Mouse (Mus musculus): ENCODE data around the gene Adamts12. TPM values are rescaled to one million over a fixed set of nuclear protein-coding genes. Genes with fewer than 3 reads are reported as not detected.
A peak's percentile ranks its signal among the peaks of the same experiment; 100 is the strongest.

The Adamts12 gene
- polyA plus RNA-seq, 1 experiment from 2014 or later = 2.2 TPM

DNA sequence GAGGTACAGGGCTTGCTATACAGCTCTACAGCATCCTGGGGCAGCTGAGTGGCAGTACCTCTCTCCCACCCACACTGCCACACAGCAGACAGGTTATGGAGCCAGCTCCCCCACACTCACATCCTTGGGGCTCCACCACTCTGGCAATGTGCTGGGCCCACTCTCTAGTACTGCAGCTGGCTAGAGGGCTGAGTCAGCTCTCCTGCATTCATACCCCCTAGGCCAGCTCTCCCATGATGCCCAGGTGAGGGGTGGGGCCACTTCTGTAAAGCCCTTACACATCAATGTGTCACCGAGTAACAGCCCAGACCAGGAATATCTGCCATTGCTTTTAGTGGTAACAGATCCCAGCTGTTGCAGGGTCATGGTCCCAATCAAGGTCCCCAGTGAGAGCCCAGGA lies 296.3 kb downstream of the Adamts12 start:
- no peaks in the 10 kb centered on the region for H3K9me3 ChIP-seq (ENCODE audit: control insufficient read depth, low read length)
- ATAC-seq (ENCODE audit: low read depth) = no peak
- H3K27me3 ChIP-seq (ENCODE audit: control insufficient read depth, insufficient read depth, low read length) = no peaks in the 10 kb centered on the region
- WGBS = 94% methylated on average over 1 of the region's 1 CpGs
- no peak overlapping the region for H3K27ac ChIP-seq (ENCODE audit: low read depth, low read length)
- H3K36me3 ChIP-seq (ENCODE audit: control insufficient read depth, insufficient read depth, low read length) = no peaks in the 10 kb centered on the region
- H3K4me3 ChIP-seq (ENCODE audit: low read depth, low read length) = no peak overlapping the region
- H3K4me1 ChIP-seq (ENCODE audit: control insufficient read depth, insufficient read depth, low read length) = no peaks in the 10 kb centered on the region
- H3K4me2 ChIP-seq (ENCODE audit: low read depth, low read length) = no peak overlapping the region
- no peak overlapping the region for H3K9ac ChIP-seq (replicated peaks; ENCODE audit: low read depth, low read length)

DNA sequence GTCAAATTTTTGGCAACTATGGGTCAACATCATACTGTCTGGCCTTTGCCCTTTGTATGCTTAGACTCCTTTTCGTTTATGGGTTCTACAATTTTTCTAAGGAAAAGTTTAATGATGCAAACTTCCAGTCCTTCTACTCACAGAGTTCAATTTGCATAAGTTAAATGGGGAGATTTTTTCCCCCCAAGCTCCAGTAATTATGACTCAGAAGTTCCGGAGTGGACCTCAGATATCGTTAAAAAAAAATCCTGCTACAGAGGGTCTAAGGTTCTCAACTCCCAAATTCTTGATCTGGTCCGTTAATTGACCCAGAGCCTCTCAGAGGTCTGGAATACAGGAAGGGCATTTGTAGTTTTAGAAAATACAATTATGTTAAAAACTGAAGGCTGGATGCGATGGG lies 297.2 kb downstream of the Adamts12 start:
- ATAC-seq (ENCODE audit: low read depth) = no peak
- no peak overlapping the region for H3K27ac ChIP-seq (ENCODE audit: low read depth, low read length)
- 91% methylated on average over 5 of the region's 5 CpGs for WGBS
- no peaks in the 10 kb centered on the region for H3K27me3 ChIP-seq (ENCODE audit: control insufficient read depth, insufficient read depth, low read length)
- no peak overlapping the region for H3K9ac ChIP-seq (replicated peaks; ENCODE audit: low read depth, low read length)
- no peaks in the 10 kb centered on the region for H3K9me3 ChIP-seq (ENCODE audit: control insufficient read depth, low read length)
- H3K4me2 ChIP-seq (ENCODE audit: low read depth, low read length) = no peak overlapping the region
- H3K36me3 ChIP-seq (ENCODE audit: control insufficient read depth, insufficient read depth, low read length) = no peaks in the 10 kb centered on the region
- H3K4me1 ChIP-seq (ENCODE audit: control insufficient read depth, insufficient read depth, low read length) = no peaks in the 10 kb centered on the region
- no peak overlapping the region for H3K4me3 ChIP-seq (ENCODE audit: low read depth, low read length)

DNA sequence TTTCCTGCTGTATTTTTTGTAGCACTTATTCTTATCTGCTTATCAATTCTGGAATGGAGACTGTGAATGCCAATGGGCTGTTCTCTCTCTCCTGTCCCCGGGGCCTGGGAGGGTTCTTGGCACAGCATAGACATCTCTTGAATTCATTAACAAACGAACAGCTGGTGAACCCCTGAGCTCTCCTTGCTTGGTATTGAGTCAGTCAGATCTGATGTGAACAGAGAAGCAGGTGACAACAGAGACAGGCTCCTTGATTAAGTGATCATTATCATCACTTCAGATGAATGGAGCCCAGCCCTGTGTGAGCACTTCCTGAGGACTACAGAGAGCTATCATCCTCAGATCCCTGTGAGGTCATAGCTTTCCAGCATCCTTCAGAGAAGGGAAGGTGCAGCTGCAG lies 299.5 kb downstream of the Adamts12 start:
- Histone ChIP-seq H3K9me3 (ENCODE audit: control insufficient read depth, low read length) (no peaks in the 10 kb centered on the region), H3K36me3 (ENCODE audit: control insufficient read depth, insufficient read depth, low read length) (no peaks in the 10 kb centered on the region), H3K27me3 (ENCODE audit: control insufficient read depth, insufficient read depth, low read length) (no peaks in the 10 kb centered on the region), H3K4me1 (ENCODE audit: control insufficient read depth, insufficient read depth, low read length) (no peaks in the 10 kb centered on the region), H3K27ac (ENCODE audit: low read depth, low read length) (no peak overlapping the region), H3K4me2 (ENCODE audit: low read depth, low read length) (no peak overlapping the region), H3K4me3 (ENCODE audit: low read depth, low read length) (no peak overlapping the region), H3K9ac (replicated peaks; ENCODE audit: low read depth, low read length) (no peak overlapping the region)
- WGBS = 34% methylated on average over 2 of the region's 2 CpGs
- ATAC-seq (ENCODE audit: low read depth) = peak; percentile 56; the same call in 1 of the 2 replicates

DNA sequence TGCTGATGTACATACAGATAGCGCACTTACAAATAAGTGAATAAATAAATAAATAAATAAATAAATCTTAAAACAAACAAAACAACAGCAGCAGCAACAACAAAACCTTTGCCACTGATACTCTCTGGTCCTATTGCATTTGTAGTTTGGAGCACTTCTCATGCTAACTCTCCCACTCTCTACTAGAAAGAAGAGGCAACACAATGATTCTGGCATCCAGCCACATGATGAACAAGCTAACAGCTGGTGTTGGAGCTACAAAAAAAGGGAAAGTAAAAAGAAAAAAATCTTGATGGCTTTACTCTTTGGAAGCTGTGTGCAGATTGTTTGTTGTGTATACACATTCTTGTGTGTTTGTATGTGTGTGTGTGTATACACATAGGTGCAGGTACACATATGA lies 300.2 kb downstream of the Adamts12 start:
- Histone ChIP-seq H3K36me3 (ENCODE audit: control insufficient read depth, insufficient read depth, low read length) (no peaks in the 10 kb centered on the region), H3K27ac (ENCODE audit: low read depth, low read length) (no peak overlapping the region), H3K4me2 (ENCODE audit: low read depth, low read length) (no peak overlapping the region), H3K9ac (replicated peaks; ENCODE audit: low read depth, low read length) (no peak overlapping the region), H3K9me3 (ENCODE audit: control insufficient read depth, low read length) (no peaks in the 10 kb centered on the region), H3K4me3 (ENCODE audit: low read depth, low read length) (no peak overlapping the region), H3K4me1 (ENCODE audit: control insufficient read depth, insufficient read depth, low read length) (no peaks in the 10 kb centered on the region), H3K27me3 (ENCODE audit: control insufficient read depth, insufficient read depth, low read length) (no peaks in the 10 kb centered on the region)
- 100% methylated on average over 1 of the region's 1 CpGs for WGBS
- no peak for ATAC-seq (ENCODE audit: low read depth)

DNA sequence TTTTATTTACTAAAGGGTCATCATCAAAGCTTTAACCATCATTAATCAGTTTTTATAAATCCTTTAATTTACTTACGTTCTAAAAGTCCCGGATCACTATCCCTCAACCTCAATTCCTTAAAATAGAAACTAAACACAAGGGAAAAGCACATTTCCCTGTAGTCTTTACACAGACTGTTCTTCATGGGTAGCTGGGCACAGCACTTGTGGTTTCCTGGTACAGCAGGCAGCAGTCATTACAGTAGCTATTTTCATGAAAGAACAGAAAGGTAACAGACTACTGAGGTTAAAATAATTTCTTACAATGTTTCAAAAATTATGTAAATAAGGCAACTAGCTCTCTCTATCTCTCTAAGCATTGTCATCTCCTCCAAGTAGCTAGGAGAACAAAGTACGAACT lies 305.0 kb downstream of the Adamts12 start:
- ATAC-seq (ENCODE audit: low read depth) = no peak
- no peaks in the 10 kb centered on the region for H3K4me1 ChIP-seq (ENCODE audit: control insufficient read depth, insufficient read depth, low read length)
- H3K9ac ChIP-seq (replicated peaks; ENCODE audit: low read depth, low read length) = no peak overlapping the region
- no peak overlapping the region for H3K27ac ChIP-seq (ENCODE audit: low read depth, low read length)
- H3K36me3 ChIP-seq (ENCODE audit: control insufficient read depth, insufficient read depth, low read length) = no peaks in the 10 kb centered on the region
- no peaks in the 10 kb centered on the region for H3K27me3 ChIP-seq (ENCODE audit: control insufficient read depth, insufficient read depth, low read length)
- H3K4me3 ChIP-seq (ENCODE audit: low read depth, low read length) = no peak overlapping the region
- no peaks in the 10 kb centered on the region for H3K9me3 ChIP-seq (ENCODE audit: control insufficient read depth, low read length)
- WGBS = 82% methylated on average over 3 of the region's 3 CpGs
- no peak overlapping the region for H3K4me2 ChIP-seq (ENCODE audit: low read depth, low read length)

DNA sequence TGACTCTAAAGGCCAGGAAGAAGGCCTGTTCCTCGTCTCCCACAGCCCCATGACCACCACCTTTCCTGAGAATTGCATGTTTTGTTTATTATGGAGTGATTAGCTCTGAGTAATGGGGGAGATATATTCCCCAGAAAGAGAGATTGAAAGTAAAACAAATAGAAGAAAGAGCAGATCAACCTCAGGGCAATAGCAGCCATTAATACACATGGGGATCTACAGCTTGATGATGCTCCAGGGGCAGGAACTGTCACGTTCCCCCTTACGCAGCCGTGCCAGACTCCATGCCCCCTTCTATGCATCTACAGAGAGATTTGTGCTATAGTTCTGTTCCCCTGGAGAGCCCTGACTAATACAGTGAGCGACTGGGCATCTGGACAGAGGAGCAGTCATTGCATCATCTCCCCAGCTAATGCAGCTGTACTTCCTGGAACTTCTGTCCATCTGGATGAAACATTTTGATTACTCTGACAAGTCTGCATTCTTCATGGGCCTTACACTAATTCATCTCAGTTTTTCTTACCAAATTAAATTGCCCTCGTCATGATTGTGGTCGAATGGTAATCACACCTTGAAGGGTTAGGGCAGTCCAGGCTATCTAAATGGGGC lies 306.0 kb downstream of the Adamts12 start:
- Histone ChIP-seq H3K9me3 (ENCODE audit: control insufficient read depth, low read length) (no peaks in the 10 kb centered on the region), H3K9ac (replicated peaks; ENCODE audit: low read depth, low read length) (no peak overlapping the region), H3K27me3 (ENCODE audit: control insufficient read depth, insufficient read depth, low read length) (no peaks in the 10 kb centered on the region), H3K27ac (ENCODE audit: low read depth, low read length) (no peak overlapping the region), H3K4me2 (ENCODE audit: low read depth, low read length) (no peak overlapping the region), H3K36me3 (ENCODE audit: control insufficient read depth, insufficient read depth, low read length) (no peaks in the 10 kb centered on the region), H3K4me3 (ENCODE audit: low read depth, low read length) (no peak overlapping the region), H3K4me1 (ENCODE audit: control insufficient read depth, insufficient read depth, low read length) (no peaks in the 10 kb centered on the region)
- 87% methylated on average over 7 of the region's 7 CpGs for WGBS
- ATAC-seq (ENCODE audit: low read depth) = no peak

DNA sequence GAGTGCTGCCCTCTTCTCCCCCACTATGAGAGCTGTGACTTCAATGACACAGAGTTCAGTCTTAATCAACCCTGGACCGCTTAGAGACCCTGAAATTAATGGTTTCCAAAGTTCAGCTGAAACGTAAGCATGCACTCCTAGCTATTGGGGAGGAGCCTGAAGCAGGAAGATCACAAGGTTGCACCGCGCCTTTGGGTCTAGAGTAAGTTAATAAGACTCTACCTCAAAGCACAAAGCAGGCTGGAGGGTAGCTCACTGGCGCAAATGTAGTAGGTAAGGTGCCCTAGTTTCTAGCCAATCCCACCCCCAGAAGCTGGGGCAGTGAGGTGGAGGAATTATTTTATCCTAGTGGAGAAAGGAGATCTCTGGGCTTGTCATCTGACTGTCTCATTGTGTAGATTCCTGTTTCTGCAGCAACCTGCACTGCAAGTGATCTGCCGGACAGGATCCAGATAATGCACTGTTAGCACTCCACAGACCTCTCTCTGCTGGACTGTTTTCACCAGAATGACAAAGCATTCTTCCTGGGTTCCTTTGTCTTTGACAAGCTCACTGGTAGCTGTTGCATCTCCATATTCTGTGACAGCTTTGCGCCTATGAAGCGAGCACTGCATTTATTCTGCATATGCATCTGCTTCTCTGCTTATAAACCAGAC lies 315.0 kb downstream of the Adamts12 start:
- WGBS = 86% methylated on average over 8 of the region's 8 CpGs
- Histone ChIP-seq H3K9me3 (ENCODE audit: control insufficient read depth, low read length) (no peaks in the 10 kb centered on the region), H3K36me3 (ENCODE audit: control insufficient read depth, insufficient read depth, low read length) (peaks cover 10% of the 10 kb centered on the region; the same call in 1 of the 2 replicates), H3K4me2 (ENCODE audit: low read depth, low read length) (no peak overlapping the region), H3K27ac (ENCODE audit: low read depth, low read length) (no peak overlapping the region), H3K9ac (replicated peaks; ENCODE audit: low read depth, low read length) (no peak overlapping the region), H3K27me3 (ENCODE audit: control insufficient read depth, insufficient read depth, low read length) (no peaks in the 10 kb centered on the region), H3K4me3 (ENCODE audit: low read depth, low read length) (no peak overlapping the region), H3K4me1 (ENCODE audit: control insufficient read depth, insufficient read depth, low read length) (no peaks in the 10 kb centered on the region)
- 0 out of 2 replicates have a peak, but pooled peaks have one; percentile 2 for ATAC-seq (ENCODE audit: low read depth)

DNA sequence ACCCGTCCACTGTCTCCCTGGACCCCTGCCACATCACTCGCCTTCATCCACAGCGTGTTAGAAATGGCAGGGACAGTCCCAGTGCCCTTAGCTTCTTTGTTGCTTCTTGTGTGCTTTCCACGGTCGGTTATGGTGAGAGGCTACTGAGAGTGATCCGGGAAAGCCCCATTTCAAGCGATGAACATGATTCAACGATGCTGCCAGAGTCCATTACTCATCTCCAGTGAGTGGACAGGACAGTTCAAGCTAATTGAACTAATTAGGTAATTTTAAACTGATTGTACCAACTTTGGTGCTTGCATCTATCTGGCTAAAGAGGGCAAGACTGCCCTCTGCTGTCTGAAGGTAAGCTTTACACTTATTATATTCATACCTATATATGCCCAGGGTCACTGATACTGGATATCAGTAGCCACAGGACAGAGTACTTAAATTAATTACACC lies 315.5 kb downstream of the Adamts12 start:
- ATAC-seq (ENCODE audit: low read depth) = peak; percentile 80
- WGBS = 43% methylated on average over 8 of the region's 8 CpGs
- H3K36me3 ChIP-seq (ENCODE audit: control insufficient read depth, insufficient read depth, low read length) = peaks cover 14% of the 10 kb centered on the region
- H3K27ac ChIP-seq (ENCODE audit: low read depth, low read length) = no peak overlapping the region
- H3K9ac ChIP-seq (replicated peaks; ENCODE audit: low read depth, low read length) = no peak overlapping the region
- no peaks in the 10 kb centered on the region for H3K27me3 ChIP-seq (ENCODE audit: control insufficient read depth, insufficient read depth, low read length)
- no peak overlapping the region for H3K4me3 ChIP-seq (ENCODE audit: low read depth, low read length)
- H3K4me2 ChIP-seq (ENCODE audit: low read depth, low read length) = no peak overlapping the region
- H3K4me1 ChIP-seq (ENCODE audit: control insufficient read depth, insufficient read depth, low read length) = no peaks in the 10 kb centered on the region
- no peaks in the 10 kb centered on the region for H3K9me3 ChIP-seq (ENCODE audit: control insufficient read depth, low read length)

DNA sequence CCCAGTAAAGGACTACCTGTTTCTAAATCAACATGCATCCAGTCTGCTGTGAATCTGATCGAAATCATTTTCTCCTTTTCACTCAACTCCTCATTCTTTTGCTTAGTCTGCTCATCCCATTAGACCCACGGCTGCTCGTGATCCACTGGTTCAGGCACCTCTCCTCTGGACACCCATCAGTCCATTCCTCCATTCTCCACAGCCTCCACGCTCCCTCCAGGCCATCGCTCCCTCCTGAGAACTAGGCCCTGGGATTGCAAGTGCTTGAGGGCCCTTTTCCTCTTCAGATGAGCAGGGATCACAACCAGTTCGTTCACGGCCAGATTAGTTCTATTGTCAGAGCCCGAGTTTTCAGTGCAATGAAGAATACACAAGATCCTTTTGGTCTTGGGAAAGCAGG lies 316.0 kb downstream of the Adamts12 start:
- H3K9me3 ChIP-seq (ENCODE audit: control insufficient read depth, low read length) = no peaks in the 10 kb centered on the region
- no peak overlapping the region for H3K27ac ChIP-seq (ENCODE audit: low read depth, low read length)
- no peaks in the 10 kb centered on the region for H3K4me1 ChIP-seq (ENCODE audit: control insufficient read depth, insufficient read depth, low read length)
- 84% methylated on average over 8 of the region's 8 CpGs for WGBS
- H3K27me3 ChIP-seq (ENCODE audit: control insufficient read depth, insufficient read depth, low read length) = no peaks in the 10 kb centered on the region
- no peak overlapping the region for H3K4me2 ChIP-seq (ENCODE audit: low read depth, low read length)
- no peak overlapping the region for H3K9ac ChIP-seq (replicated peaks; ENCODE audit: low read depth, low read length)
- H3K4me3 ChIP-seq (ENCODE audit: low read depth, low read length) = no peak overlapping the region
- H3K36me3 ChIP-seq (ENCODE audit: control insufficient read depth, insufficient read depth, low read length) = peaks cover 19% of the 10 kb centered on the region
- peak; percentile 55; the same call in 1 of the 2 replicates for ATAC-seq (ENCODE audit: low read depth)

Data from neural tube, embryonic 14.5 days (tissue).